Mouse (Mus musculus): ENCODE results near the gene Psd.

Psd gene

DNA sequence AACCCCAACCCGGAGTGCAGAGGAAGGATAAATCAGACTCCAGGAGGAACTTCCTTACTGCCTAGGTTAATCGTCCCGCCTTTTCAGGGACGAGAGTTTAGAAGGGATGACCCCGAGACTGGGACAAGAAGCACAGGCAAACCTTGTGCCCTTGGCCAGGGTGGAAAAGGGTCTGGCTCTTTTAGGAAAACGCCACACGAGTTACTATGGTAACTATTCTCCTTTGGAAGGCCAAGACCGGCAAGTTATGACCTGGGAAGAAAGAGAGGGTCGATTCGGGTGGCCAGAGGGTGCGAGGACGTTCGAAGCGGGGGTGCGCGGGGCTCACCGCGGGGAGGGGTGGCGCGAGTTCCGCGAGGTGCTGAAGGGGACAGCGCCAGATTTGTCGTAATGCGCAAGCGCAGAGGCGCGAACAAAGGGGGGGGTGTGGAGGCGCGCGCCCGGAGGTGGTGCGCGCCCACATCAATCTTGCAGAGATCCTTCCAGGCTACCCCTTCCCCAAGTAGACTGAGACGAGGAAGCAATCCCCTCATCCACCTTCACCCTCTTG, at the start of gene Psd:
Gene Psd (minus strand): TSS at position 401 of the 550 bp plus-strand sequence.
- no peak for DNase-seq (ENCODE audit: low spot score)

GRCm38 (mm10) chr19:46375891-46376290, 48.9 kb upstream of the Psd start:
- no peak for DNase-seq (ENCODE audit: low spot score)

- no peak for DNase-seq (ENCODE audit: low spot score)
Measured at GRCm38 (mm10) chr19:46375489-46375888, 48.5 kb upstream of the Psd start.

DNA sequence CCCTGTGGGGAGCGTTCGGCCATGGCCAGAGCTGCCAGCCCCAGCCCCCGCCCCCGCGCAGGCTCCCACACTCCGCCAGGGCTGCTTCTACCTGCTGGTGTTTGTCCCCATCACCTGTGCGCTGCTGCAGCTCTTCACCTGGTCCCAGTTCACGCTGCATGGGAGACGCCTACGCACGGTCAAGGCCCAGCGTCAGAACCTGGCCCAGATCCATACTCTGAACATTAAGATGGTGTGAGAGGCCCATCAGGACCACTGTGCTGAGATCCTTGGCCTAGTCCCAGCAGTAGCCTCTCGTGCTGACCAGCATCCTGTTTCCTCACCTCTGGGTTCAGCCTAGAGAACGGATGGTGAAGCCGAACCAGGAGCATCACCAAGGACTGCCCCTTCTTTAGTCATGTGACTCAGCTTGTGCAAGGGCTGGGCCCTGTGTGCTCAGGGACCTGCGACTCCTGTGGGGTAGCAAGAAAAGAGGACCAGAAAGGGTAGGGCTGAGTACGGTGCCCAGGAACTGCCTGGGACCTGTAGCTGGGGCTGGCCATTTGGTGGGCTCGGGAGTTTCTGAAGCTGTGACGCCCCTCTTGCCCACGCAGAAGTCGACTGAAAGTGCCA, 47.6 kb upstream of the Psd start:
- DNase-seq (ENCODE audit: low spot score), result no peak

DNA sequence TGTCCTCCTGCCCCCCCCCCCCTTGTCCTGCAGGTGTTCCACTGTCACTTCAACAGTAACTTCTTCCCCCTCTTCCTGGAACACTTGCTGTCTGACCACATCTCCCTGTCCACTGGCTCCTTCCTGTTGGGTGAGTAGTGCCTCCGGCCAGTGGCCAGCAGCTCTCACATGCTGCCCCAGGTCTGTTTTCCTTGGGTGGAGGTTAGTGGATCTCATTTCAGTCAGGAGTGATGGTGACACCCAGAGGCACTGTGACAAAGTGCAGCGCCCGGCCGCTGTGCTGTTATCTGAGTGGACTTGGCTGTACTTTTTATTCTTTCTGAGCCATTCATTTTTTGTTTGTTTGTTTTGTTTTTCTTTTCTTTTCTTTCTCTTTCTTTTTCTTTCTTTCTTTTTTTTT, 42.2 kb upstream of the Psd start:
- DNase-seq (ENCODE audit: low spot score), result no peak

DNA sequence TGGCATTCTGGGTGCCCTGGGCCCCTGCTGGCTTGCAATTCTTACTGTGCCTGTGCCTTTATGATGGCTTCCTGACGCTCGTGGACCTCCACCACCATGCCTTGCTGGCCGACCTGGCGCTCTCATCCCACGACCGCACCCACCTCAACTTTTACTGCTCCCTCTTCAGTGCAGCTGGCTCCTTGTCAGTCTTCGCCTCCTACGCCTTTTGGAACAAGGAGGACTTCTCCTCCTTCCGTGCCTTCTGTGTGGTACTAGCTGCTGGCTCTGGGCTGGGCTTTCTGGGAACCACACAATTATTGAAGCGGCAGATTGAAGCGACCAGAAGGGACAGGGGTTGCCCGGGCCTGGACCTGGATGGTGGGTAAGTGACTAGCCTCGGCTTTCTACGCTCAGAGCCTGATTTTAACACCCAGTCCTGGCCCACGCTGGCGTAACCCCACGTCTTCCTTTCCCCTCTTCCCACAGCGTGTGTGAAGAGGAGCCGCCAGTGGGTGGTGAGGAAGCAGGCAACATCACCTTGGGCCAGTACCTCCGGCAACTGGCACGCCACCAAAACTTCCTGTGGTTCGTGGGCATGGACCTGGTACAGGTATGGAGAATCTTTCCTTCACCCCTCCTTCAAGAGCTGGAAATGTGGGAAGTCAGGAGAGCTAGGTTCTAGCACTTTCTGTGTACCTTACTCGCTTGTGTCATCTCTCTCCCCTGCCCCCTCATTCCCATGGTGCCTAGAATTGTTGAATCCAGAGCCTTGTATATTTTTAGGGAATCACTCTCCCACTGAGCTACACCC, 41.0 kb upstream of the Psd start:
- no peak for DNase-seq (ENCODE audit: low spot score)

DNA sequence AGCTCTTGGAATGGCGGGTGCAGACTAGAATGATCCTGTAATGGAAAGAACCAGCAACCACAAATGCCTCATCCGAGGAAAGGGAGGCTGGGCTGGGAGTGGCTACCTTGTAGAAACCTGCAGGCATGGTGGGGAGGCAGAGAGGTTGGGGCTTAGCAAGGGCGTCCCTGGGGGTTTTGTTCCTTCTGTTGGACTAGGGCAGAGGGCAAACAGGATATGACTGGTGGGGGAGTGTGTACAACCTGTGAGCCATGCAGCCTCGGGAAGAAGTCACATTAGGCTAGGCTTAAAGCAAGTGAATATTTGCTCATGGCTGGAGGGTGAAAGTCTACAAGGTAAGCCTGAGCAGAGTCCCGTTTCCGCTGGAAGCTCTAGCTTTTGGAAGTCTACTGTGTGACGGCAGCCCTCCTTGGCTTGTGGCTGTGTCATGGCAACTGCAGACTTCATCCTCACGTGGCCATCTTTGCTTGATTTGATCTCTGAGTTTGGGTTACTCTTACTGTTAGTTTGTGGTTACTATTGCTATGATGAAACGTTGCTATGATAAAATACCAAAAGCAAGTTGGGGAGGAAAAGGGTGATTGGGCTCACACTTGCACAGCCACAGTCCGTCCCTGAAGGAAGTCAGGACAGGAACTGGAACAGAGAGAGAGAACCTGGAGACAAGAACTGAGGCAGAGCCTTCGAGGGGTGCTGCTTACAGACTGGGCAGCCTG, 36.5 kb upstream of the Psd start:
- DNase-seq (ENCODE audit: low spot score), result no peak

GRCm38 (mm10) chr19:46362104-46362503, 35.1 kb upstream of the Psd start:
- DNase-seq (ENCODE audit: low spot score), result no peak

DNA sequence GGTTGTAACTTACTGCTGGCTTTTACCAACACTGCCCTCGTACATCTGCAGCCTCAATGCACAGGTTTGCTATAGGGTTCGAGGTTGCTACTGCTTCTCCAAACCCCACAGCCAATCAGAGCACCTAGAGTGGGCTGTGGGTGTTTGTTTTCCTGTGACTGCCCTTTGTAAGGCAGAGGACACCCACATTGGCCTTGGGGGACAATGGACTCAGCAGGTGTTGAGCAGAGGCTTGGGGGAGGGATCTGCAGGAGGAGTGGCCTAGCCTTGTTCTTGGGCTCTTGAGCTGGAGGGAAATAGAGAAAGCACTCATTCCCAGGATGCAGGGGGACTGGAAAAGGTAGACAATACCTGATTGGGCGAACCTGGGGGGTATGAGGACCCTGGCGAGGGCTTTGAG, 31.4 kb upstream of the Psd start:
- no peak for DNase-seq (ENCODE audit: low spot score)

DNA sequence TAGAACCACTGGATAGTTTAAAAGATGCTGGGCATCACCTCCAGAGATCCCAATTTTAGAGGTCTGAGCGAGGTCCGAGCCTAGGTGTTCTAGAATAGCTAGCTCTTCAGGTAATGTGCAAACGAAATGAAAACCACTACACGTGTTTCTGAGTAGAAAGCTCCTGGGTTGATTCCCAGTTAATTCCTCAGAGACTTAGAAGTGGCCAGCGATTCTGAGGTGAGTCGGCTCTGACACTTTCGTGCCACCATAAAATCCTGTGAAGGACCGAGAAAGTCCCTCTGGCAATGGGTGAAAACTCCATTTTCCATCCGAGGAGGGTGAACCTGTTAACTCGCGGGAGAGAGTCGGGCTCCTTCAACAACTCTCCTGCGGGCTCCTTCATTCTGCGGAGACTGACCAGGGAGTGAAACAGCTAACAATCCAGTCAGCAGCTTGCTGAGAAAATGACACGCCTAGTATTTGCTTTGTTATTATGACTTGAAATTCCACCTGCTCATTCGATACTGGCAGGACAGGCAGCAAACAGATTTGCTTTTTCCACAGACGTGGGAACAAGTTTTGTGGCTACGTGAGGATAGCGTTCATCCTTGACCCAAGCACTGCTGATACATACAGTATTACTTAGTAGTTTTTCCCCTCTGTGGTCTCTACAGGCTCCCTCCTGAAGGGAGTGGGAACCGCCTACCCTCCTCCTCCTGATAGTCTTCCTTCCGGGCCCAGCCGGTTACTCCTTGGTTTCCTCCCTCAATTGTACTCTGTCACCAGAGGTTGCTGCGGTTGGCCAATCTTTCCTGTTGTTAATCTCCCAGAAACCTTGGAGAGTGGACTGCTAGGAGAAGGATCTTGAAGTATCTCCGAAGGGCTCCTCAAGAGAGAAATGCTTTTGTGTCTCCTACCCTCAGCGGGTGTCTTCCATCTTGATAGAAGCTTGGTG, 30.7 kb upstream of the Psd start:
- DNase-seq (ENCODE audit: low spot score), result no peak

DNA sequence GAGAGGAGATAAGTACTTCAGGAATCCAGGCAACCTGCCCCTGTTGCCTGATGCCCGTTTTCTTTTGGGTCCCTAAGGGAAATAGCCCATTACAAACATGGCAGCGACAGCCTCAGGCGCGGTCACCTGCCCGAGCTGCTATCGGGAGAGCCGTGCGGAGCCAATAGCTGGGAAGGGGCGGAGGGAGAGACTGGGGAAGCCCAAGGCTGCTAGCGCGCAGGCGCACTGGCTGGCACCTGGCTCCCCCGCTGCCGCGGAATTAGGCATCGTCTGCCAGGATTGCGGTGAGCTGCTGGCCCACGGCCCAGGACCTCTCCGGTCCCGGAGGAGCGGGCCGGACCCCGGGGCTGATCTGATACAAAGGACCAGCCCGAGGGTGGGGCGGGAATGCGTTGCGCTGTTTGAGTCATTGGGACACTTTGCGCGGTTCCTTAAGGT, 29.8 kb upstream of the Psd start:
- DNase-seq (ENCODE audit: low spot score), result peak; percentile 61

DNA sequence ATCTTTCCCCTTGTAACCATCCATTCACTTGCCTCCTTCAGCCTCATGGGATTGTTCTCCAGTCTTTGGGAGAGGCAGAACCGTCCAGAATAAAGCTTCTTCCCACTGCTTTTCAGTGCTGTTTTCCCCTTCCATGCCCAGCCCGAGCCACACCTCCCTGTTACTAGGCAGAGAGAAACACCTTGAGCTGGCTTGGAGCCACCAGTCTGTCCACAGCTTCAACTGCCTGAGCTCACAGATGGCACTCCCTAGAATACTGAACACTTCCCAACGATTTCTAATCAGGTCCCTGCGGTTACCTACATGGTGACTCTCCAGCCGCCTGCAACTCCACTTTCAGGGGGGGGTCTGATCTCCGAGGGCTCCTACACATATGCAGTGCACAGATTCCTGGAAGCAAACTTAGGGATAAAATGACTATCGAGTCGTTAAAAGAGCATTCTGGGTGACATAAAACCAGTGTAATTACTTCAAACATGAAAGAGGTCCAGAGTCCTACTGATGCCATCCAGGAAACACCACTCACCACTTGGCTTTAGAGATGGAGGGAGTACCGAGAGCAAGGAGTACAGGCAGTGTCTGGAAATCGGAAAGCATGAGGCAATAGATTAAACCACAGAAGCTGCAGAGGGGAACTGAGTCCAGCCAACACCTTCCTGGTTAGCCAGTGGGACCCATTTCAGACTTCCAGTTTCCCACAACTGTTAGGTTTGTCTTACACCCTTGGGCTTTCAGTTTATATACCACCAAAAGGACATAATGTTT, 23.4 kb upstream of the Psd start, which contains the start of gene 2310034G01Rik:
Gene 2310034G01Rik (minus strand): TSS at position 135 of the 765 bp plus-strand sequence.
- DNase-seq (ENCODE audit: low spot score), result no peak

DNA sequence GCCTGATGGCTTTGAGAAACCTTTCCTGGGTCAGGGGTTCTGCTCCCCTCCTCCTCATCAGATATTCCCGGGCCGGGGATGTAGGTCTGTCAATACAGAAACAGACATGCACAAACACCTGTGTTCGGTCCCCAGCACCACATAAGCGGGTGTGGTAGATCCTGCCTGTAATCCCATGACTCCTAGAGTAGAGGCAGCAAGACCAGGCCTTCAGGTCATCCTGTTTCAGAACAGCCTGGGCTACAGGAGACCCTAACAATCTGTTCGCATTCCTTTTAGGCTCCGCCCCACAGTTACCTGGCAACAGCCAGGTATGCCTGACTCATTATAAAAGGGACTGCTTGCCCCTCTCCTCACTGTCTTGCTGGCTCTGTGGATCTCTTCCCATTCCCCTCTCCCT, 22.6 kb upstream of the Psd start:
- no peak for DNase-seq (ENCODE audit: low spot score)

DNA sequence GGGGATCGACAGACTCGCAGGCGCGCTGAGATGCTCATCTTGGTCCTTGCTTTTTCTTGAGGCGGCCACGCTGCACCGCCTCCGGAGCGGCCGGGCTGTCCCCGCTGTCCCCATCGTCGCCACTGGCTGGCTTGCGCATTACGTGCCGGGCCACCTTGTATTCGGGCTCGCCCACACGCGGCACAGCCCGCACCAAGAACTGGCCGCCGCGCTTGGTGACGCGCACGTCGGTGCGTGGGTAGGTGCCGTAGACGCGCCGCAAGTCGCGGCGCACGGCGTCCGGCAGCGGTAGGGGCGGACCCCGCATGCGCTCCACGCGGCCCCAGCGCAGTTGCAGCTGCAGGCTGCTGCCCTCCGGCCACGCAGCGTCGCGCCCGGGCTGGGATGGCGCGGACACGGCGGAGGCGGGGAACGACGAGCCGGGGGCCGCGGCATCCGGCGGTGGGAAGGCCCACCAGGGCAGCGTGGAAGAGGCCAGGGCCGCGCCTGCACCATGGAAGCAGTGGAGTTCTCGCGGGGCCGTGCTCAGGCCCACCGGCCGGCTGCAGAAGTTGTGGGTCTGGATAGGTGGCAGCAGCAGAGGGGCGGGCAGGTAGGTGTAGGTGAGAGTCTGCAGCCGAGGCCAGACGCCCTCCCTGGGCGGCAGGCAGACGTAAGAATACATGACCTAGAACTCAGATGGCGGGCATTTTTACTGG, 22.0 kb upstream of the Psd start:
- peak; percentile 56 for DNase-seq (ENCODE audit: low spot score)

- no peak for DNase-seq (ENCODE audit: low spot score)
Measured at GRCm38 (mm10) chr19:46347936-46348668, 21.1 kb upstream of the Psd start.

DNA sequence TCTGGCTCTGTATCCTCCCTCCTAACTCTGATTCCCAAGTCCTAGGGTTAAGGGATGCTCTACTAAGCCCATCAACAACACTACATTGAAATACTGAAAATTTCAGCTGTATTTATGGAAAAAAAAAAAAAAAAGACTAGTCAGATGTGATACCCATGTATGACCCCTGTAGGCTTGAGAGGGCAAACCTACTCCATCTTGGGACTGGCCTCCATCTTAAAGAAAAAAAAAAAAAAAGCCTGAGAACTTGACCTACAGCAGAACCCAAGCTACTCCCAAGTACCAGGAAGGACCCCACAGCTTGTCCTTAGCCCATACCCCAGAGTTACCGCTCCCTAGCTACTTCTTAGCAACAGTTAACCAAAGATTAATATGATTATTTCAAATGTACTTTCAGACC, 20.2 kb upstream of the Psd start:
- DNase-seq (ENCODE audit: low spot score), result no peak

GRCm38 (mm10) chr19:46344710-46345419, 17.9 kb upstream of the Psd start:
- no peak for DNase-seq (ENCODE audit: low spot score)

GRCm38 (mm10) chr19:46339287-46339971, 12.5 kb upstream of the Psd start:
- no peak for DNase-seq (ENCODE audit: low spot score)
